Mouse (Mus musculus) urinary bladder, adult 2 months (tissue): ENCODE data around the gene Hk1. TPM values are rescaled to one million over a fixed set of nuclear protein-coding genes. Genes with fewer than 3 reads are reported as not detected.

Source experiments
- DNase-seq: peaks from one replicate; pipeline ENCODE4 v3.0.0; 2022; ENCODE audit warnings: low spot score
- polyA plus RNA-seq: library from polyadenylated mRNA; depleted of rRNA; stranded (reverse); fragments of >200 nt; gene quantifications from 2 replicates; pipeline ENCODE4 v1.2.3, GENCODE M21; 2012

The Hk1 gene
- polyA plus RNA-seq, 1 experiment, result 53.9 TPM

DNA sequence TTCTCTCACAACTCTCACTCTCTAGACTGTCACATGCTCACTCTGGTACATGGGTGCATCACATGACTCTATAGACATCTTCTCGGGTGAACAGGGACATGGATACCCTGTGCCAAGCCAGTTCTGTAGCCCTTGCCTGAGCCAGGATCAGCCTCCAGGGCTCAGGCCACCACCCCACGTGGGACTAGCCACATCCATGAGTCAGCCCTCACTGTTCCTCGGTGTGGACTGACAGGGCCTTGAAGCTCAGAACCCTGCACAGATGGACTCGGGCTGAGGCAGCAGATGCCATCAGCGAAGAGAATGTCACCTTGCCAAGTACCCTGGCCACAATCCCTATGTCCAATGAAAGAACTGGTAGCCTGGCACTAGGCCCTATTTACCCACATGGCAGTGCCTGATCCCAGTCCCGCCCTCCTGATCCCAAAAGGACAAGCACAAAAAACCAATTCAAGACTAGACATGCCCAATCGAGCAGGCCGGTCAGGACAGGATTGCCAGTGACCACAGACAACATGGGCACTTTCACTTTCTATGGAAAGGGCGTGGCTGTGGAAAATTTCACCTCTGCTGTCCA, 59.2 kb downstream of the Hk1 start:
- no peak for DNase-seq

DNA sequence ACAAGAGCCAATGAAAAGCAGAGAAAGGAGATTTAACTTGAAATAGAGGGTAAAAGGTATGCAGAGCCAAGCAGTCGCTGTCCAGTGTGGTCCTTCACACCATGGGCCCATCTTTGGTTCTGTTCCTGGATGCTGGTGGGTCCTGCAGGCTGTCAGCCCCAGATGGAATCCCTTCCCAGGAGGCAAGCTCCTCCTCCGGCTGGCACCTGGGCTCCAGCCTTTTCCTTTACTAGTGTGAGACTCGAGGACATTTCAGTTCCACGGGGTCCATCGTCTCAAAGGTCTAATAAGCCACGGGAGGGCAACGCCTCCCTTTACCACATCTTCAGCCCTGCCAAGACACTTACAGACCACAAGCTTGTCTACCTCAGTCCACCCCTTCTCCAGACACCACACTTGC, 60.6 kb downstream of the Hk1 start:
- no peak for DNase-seq

DNA sequence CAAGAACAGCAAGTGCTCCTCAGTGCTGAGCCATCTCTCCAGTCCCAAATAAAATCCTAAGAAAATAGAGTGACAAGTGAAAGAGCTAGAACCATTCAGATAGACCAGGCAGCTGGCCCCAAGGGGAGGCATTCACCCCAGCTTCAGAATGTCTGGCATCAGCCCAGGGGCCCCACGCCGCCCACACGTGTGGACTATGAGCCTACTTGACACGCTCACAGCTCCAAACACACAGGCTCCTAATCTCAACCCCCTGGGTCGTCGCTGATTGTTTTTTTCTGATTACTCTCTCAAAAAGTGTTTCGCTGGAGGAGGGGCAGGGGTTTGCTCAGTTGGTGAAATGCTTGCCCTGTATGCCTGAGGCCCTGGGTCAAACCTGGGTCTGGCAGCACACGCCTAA, 63.2 kb downstream of the Hk1 start:
- no peak for DNase-seq

DNA sequence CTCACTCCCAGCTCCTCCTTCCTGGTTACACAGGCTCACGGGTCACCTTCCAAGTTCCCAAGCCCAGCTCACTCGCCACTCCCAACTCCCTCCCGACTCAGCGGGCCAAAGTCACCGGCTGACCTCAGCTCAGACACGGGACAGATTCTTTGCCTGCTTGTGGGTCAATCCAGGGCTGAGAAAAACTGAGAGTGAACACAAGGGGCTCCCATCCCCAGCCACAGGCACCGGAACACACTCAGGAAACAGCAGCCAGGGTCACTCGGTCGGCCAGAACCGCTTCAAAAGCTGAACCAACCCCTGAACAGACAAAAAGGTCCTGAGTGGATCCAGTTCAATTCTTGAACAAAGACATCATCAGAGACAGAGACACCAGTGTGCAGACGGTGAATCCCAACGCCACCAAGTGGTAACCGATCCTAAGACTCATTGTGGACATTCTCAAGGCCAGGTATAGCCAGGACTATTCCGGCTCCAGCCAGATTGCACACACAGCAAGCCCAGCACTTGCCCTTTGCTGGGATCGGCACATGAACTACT, 65.8 kb downstream of the Hk1 start:
- DNase-seq, result no peak

DNA sequence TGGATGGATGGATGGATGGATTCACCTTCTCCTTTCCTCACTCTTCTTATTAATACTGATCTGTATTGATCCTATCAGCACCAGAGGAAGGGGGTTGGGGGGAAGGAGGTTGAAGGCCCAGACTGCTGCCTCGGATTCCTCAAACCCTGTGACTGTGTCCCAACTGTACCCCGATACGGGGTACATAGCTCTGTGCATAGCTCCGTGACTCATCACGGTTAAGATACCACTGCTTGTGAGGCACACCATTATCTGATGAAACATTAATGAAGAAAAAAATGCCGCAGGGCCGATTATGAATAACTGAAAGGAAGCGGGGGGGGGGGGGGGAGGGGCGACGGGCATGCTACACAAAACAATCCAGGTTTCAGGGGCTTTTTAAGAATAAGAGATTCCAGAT, 66.6 kb downstream of the Hk1 start:
- no peak for DNase-seq

DNA sequence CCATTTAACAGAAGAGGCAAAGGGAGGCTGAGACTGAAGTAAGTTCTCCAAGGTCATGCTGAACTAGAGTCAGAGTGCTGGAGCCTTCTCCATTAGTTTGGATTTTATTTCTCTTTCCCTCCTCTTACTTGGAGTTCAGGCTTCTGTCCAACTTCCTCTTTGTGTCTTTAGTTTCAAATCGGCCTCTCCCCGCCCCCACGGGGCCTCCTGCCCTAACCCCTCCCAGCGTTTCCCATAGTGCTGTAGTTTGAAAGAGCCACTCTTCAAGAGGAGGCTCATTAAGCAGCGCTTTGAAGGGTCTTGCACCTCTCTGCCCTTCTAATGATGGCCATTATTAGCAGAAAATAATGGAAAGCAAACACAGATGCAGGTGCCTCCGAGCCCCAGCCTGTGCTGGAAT, 68.2 kb downstream of the Hk1 start:
- DNase-seq, result no peak

DNA sequence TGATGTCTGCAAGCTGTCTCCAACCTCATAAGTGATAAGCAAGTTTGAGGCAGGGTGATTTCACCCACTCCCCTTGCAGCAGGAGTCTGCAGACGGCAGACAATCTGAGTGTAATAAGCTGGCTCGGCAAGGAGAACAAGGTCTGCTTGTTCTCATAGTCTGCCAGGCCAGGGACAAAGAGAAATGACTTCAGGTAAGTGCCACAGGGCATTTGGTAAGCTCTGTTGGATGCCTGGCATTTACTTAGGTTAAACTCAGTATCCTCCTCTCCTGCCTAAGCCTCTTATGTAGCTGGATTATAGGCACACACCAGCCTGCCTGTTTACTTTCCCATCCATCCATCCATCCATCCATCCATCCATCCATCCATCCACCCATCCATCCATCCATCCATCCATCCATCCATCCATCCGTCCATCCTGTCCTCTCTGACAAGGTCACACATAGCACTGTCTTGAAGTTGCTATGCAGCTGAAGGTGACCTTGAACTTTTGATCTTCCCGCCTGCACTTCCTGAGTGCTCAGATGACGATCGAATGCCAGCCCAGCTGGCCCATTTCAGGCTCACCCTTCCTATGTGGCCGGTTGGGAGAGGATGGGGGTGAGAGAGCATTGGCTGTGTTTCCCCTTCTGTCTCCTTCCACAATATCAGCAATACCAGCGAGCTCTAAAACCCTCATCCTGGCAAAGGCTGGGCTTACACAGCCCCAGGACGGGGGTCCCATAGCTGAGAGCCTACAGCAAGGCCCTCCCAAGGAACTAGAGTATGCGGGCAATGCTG, 69.3 kb downstream of the Hk1 start:
- no peak for DNase-seq

DNA sequence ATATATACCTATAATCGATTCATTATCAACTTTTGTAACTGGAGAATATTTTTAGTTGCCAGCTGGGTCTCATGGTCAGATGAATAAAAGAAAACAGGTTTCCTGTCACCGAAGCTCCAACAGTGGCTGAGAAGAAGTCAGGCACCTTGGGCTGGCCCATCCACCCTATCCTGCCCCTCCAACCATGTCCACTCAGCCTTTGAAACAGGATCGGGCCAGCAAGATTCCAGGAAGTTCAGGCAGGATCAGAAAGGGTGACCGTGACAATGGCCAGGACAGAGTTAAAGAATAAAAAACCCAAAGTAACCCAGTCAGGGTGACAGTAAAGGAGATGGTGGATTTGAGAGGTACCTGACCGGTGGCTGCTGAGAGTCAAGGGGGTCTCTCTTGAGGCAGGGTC, 70.1 kb downstream of the Hk1 start:
- no peak for DNase-seq

DNA sequence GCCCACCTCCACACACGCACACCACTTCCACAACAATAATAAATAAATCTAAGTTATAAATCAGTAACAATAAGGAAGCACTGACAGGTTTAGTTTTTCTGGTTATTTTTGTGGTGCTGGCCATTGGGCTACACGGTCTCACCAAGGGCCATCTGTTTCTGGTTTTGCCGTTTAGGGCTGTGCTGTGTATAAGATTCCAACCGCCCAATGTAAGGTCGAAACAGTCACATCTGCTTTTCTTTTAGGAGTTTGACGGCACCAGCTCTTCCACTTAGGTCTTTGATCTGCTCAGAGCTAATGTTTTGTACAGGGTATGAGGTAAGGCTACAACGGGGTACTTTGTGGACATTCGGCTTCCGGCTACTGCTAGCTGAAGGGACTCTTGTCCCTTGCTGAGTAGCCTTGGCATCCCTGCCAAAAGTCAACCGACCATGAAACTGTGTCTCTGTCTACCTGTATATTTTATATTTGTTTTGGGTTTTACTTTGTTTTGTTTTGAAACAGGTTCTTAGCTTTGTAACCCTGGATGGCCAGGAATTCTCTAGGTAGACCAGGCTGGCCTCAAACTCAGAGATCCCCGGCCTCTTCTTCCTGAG, 70.7 kb downstream of the Hk1 start:
- DNase-seq, result no peak

DNA sequence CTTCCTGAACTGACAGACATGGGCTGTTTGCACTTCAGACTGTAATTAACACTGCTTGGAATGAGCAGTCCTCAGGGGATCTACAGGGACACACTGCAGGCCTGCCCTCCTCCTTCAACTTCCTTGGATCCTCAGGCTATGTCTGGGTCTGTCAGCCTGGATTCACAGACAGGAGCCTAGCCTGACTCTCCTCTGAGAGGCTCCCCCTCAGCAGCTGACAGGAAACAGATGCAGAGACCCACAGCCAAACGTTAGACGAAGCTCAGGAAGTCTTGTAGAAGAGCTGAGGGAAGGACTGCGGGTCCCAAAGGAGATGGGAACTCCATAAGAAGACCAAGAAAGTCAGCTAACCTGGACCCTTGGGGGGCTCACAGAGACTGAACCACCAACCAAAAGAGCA, 73.2 kb downstream of the Hk1 start:
- DNase-seq, result no peak

DNA sequence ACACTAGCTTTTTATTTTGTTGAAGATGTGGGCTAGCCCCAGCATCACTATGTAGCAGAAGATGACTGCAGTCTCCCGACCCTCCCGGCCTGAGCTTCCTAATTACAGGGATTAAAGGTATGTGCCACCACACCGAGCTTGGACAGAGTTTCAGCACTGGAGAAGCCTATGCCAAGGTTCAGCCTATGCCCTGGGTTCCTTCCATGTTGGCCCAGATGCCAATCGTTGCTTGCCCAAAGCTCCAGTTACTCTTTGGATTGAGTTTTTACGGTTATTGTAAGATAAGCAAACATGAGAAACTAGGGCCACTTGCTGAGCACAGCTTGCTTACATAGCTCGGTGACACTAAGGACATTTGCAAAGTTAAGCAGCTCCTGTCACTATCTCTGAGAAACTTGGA, 74.6 kb downstream of the Hk1 start:
- DNase-seq, result no peak

DNA sequence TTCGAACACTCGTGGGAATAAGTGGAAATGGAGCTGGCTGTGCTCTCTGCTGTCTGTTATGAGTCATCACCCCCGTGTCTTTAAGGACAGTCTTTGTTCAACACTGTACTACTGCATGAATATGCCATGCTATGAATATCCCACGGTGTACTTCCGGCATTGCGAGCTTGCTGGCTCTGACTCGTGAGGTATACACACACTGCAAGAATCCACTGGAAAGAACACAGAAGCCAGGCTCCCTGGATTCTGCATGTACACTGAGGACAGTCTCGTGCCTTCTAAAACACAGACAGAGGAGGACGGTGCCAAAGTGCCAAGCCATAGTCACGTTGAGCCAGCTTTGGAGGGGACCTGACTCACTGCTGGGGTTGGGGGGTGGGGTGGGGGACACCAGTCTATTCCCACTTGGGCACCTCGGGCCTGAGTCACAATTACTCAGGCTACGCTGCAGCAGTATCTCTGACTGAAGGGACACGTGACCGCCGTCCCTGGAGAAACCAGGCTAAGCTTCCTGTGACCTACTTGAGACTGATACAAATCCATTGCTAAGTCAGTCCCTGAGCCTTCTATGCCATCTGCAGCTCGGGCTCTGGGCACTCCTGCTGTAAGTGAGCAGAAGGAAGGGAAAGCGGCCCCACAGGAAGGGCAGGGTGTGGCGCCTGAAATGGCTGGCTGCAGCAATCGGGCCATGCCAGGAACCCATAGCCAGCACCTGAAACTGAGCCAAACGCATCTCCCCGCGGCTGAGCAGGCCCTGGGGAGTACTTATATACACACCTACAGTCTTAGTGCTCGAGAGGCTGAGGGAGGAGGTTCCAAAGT, 79.5 kb downstream of the Hk1 start:
- no peak for DNase-seq

DNA sequence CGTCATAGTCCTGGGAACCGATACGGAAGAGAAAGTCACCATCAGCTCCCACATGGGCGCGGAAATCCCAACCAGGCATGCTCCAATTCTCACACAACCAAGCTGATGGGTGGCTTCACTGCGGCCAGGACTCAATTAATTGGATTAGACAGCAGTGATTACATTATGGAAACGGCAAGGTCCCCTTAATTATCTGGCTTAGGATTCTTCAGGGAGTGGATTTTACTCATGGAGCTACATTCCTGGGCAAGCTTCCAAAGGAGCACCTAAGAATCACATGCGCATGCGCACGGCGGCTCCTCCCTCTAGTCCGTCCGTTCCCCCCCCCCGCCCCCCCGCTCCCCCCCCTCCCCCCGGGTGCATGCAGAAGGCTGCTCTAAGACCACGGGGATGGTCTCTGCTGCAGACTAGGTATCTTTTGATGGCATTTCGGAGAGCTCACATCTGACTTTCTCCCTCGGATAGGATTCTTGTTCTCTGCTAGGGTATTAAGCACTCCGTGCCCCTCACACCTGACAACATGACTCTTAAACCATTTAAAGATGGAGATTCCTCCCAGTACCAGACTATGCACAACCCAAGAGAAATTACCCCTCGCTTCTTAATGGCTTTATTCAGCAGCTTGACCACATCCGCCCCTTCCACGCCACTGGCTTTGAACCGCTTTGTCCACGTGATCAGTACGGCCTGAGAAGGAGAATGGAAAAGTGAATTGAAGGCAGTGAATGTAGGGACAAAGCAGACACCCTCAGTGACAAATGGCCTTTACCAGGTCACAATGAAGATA, 83.4 kb downstream of the Hk1 start:
- no peak for DNase-seq

DNA sequence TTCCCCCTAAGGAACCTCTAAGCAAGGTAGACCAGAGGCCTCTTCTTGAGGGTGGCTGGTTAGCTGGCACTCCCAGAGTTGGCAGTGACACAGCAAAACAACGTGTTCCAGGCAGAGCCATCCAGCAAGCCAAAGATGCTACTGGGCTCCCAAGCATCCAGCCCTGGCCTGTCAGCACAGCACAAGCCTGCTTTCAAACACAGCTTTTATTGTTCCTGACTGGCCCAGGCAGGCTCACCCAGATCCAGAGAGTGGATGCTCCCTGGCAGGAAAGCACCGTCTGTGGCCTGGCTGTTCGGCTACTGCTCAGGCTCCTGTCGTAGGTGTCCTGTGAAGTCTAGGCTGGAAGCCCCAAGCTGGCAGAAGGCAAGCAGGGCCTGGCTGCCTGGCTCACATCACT, 85.6 kb downstream of the Hk1 start:
- no peak for DNase-seq

DNA sequence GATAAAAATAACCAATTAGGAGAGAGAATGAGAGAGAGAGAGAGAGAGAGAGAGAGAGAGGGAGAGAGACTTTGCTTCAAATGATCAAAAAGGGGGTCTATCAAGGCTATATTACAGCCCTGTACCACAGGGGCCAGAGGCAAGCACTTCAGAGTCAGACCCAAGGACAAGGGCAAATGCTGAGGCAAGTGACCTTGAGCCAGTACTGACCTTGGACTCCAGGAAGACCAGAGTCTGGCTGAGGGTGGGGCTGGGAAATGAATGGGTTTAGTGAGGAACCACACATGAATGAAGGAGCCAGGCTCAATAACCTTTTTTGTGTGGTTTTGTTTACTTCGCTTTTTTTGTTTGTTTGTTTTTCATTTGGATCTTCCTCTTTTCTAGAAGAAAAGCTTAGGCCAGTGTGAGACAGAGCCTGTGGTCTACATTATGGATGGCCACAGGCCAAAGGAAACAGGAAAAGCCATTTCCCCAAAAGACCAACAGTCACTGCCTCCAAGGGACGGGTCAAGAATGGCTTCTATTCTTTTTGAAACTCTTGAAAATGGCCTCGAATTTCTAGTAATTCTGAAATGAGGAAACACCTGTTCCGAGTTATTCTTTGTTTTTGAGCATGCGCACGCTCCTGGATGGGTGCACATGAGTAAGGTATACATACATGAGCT, 92.1 kb downstream of the Hk1 start:
- DNase-seq, result no peak

DNA sequence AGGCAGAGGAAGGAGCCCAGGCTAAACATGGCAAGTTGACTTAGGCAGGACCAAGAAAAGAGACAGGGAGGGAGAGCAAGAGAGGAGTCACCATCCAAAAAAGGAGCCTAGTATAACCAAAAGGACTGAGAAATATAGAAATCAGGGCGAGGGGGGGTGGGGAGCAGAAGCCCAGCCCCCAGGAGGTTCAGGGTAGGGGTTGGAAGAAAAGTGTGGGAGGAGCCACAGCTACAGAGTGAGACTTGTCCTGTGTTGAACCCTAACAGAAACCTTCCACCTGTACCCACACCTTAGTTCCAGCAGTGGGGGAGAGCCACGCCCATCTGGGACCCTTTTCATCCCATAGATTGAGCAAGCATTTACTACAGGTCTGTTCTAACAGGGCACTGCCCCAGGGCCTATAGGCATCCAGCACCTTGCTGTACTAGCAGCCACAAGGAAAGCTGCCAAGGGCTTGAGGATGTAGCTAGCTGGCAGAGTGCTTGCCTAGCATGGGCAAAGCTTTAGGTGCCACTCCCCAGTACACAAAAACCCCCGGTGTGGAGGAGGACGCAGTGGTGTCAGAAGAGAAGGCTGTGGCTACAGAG, 96.4 kb downstream of the Hk1 start:
- no peak for DNase-seq

DNA sequence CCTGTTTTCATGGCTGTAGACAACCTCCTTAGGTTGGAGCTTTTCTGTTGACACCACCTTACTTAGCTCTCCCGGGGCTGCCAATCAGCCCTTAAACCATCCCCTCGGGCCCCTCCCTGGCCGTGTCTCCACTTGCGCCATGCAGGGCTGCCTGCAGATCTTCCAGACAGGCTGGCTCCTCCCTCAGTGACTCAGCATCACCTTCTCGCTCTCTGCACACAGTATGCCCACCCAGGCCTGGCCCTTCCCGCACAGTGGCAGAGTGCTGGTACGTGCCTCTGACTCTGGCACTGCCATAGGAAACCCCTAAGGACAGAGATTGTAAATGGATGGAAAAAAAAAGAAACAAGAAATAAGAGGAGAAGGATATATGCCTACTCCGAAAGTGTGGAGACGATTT, 96.9 kb downstream of the Hk1 start:
- peak; percentile 46 for DNase-seq

DNA sequence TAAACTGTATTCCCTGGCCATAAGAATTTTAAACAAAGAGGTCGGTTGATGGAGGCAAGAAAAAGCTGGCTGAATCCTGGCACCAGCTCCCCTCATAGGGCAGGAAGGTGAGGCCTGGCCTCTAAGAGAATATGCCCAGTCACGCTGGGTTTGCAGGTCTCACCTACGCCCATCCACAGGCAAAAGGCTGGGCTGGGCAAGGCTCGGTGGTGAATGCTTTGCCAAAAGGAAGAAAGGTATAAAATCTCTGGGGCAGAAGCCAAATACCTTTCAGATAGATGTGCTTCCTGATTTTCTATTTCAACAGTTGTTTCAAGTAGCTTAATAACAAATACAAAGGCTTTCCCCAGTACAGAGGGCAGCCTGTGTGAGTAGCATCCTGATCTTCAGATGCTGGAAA, 100.0 kb downstream of the Hk1 start:
- DNase-seq, result no peak

DNA sequence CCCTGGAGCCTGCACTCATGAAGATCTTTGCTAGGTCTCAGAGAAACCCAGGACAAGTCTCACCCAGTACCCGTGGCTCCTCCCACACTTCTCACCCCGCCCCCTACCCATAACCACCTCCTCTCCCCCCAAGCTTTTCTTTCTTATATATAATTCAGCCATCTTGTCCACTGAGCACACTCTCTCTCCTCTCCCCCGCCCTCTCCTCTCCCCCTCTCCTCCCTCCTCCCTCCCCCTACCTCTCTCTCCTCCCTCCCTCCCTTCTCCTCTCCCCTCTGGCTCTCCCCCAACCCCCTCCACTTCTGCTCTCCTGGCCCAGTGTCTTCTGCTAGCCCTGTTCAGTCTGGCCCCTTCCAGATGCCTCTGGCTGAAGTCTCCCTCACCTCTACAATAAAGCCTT, 100.6 kb downstream of the Hk1 start:
- no peak for DNase-seq

DNA sequence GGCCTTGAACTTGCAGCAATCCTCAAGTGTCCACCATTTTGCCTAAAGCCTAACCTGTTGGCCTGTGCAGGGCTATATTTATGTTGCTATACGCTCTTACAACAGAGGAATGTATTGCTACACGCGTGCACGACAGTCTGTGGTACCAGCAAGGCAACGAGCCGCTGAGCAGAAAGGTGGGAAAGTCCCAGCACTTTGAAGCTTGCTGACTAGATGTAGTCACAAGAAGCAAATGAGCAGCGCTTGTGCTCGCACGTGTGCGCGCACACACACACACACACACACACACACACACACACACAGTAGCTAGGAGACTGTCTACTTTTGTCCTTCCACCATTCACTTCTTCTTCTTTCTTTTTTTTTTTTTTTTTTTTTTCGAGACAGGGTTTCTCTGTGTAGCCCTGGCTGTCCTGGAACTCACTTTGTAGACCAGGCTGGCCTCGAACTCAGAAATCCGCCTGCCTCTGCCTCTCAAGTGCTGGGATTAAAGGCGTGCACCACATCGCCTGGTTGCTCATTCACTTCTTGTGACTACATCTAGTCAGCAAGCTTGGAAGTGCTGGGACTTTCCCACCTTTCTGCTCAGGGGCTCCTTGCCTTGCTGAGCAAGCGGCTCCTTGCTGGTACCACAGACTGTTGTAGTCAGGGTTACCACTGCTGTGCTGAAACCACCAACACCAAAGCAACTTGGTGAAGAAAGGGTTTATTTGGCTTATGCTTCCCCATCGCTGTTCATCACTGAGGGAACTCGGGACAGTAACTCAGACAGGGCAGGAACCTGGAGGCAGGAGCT, 102.0 kb downstream of the Hk1 start:
- no peak for DNase-seq
